Comparison of ENCODE assay signal across 19 mouse cellular contexts in genomic region chr2:90822978-90823377, GRCm38 (mm10). TPM values are rescaled to one million over a fixed set of nuclear protein-coding genes. Genes with fewer than 3 reads are reported as not detected.
DNase-seq lines count a peak whose midpoint lies in the region; TF ChIP-seq lines count a peak whose summit lies in the region.
"Had no signal": no experiment of that assay in that cellular context is flagged by ENCODE, and none has a peak within 500 bp of the region (broad histone marks: within the 10 kb centered on the region; RNA-seq: fewer than 3 reads in every experiment).

No protein-coding gene starts in this region.

- H3K27ac ChIP-seq in cerebellum, adult 2 months (ENCODE audit: insufficient read depth, low read length): peak overlapping the region; percentile 74
- H3K27ac ChIP-seq in ES-Bruce4 (ENCODE audit: insufficient read depth, low read length) (peak overlapping the region; percentile 32; the same call in 1 of the 2 replicates), ES-E14 (ENCODE audit: insufficient read depth, low read depth, low read length, poor library complexity, severe bottlenecking) (peak overlapping the region; percentile 81; the same call in 1 of the 2 replicates)
- H3K27ac ChIP-seq: embryonic facial prominence, embryonic 10.5 days; embryonic facial prominence, embryonic 12.5 days; forebrain, embryonic 13.5 days; forebrain, embryonic 15.5 days had no signal

- no peaks in the 10 kb centered on the region for H3K27me3 ChIP-seq in cerebellum, adult 2 months (ENCODE audit: control insufficient read depth, insufficient read depth, low read length)
- no peaks in the 10 kb centered on the region for H3K27me3 ChIP-seq in ES-Bruce4 (ENCODE audit: control insufficient read depth, insufficient read depth, low read length, poor library complexity, severe bottlenecking)
- H3K27me3 ChIP-seq: CH12.LX; embryonic facial prominence, embryonic 12.5 days; forebrain, embryonic 13.5 days; forebrain, embryonic 15.5 days had no signal

- WGBS in cerebellum, adult 2 months: 94% methylated on average over 2 of the region's 2 CpGs

- TF ChIP-seq CTCF in cerebellum, adult 2 months (IDR thresholded peaks at IDR 0.05; ENCODE audit: borderline replicate concordance, insufficient read depth, low read depth, low read length): no peak
- no peak for TF ChIP-seq CTCF in ES-Bruce4 (IDR thresholded peaks at IDR 0.05; ENCODE audit: low read depth, low read length)

- TF ChIP-seq EP300 in ES-Bruce4 (IDR thresholded peaks at IDR 0.05; ENCODE audit: insufficient read depth, low read depth, low read length): no peak

- H3K36me3 ChIP-seq in ES-Bruce4 (ENCODE audit: control insufficient read depth, insufficient read depth, low read length, poor library complexity, severe bottlenecking) (no peaks in the 10 kb centered on the region), ES-E14 (ENCODE audit: control insufficient read depth, insufficient read depth, low read length, poor library complexity, severe bottlenecking) (no peaks in the 10 kb centered on the region)
- H3K36me3 ChIP-seq: embryonic facial prominence, embryonic 10.5 days; embryonic facial prominence, embryonic 12.5 days; forebrain, embryonic 15.5 days had no signal

- no peak for DNase-seq in cerebellum, adult 2 months
- no peak for DNase-seq in cerebellum, adult 11-12 months
- DNase-seq in ES-E14 (ENCODE audit: low read depth, low spot score): no peak
- peak; percentile 71 for DNase-seq in ZHBTc4 (ENCODE audit: low read depth, low spot score)
- DNase-seq in spleen, adult 12 weeks (ENCODE audit: low spot score): no peak
- no peak for DNase-seq in gastrocnemius, postnatal 36 days
- DNase-seq: adrenal gland, adult 8-10 months; adrenal gland, postnatal 14 days; adrenal gland, postnatal 36 days; B cell, adult 2 months; forebrain, postnatal 0 days had no signal

- H3K9me3 ChIP-seq in ES-Bruce4 (replicated peaks; ENCODE audit: control insufficient read depth, insufficient read depth, low read length, poor library complexity, severe bottlenecking): no peaks in the 10 kb centered on the region
- H3K9me3 ChIP-seq in ES-E14 (ENCODE audit: control insufficient read depth, insufficient read depth, low read depth, low read length): no peaks in the 10 kb centered on the region
- H3K9me3 ChIP-seq: embryonic facial prominence, embryonic 10.5 days; embryonic facial prominence, embryonic 12.5 days; forebrain, embryonic 13.5 days; forebrain, embryonic 15.5 days had no signal

- H3K4me1 ChIP-seq in cerebellum, adult 2 months (ENCODE audit: control insufficient read depth, insufficient read depth, low read length): peaks cover 20% of the 10 kb centered on the region
- H3K4me1 ChIP-seq in ES-Bruce4 (ENCODE audit: control insufficient read depth, insufficient read depth, low read length) (peaks cover 4% of the 10 kb centered on the region), ES-E14 (ENCODE audit: control insufficient read depth in 2 of 2, insufficient read depth in 2 of 2, low read length in 2 of 2, poor library complexity in 1 of 2) (peaks cover 0 to 10% of the 10 kb centered on the region in 2 experiments; a peak in 2 of 4 replicates)
- H3K4me1 ChIP-seq: embryonic facial prominence, embryonic 10.5 days; embryonic facial prominence, embryonic 12.5 days; forebrain, embryonic 13.5 days; forebrain, embryonic 15.5 days had no signal

- intact Hi-C loops in gastrocnemius, postnatal 36 days (cut with DNase I): no loop called here

- no peak overlapping the region for H3K9ac ChIP-seq in ES-Bruce4 (ENCODE audit: low read depth, poor library complexity, severe bottlenecking)
- H3K9ac ChIP-seq in ES-E14 (ENCODE audit: insufficient read depth, low read depth, low read length, poor library complexity, severe bottlenecking): no peak overlapping the region
- H3K9ac ChIP-seq: embryonic facial prominence, embryonic 12.5 days; forebrain, embryonic 13.5 days; forebrain, embryonic 15.5 days; forebrain, postnatal 0 days had no signal

- TF ChIP-seq POLR2A in cerebellum, adult 2 months (IDR thresholded peaks at IDR 0.05; ENCODE audit: borderline replicate concordance, insufficient read depth, low read length): no peak
- no peak for TF ChIP-seq POLR2A in ES-Bruce4 (IDR thresholded peaks at IDR 0.05; ENCODE audit: insufficient read depth, low read length)

- in situ Hi-C loops in ES-E14 (cut with MboI; ENCODE audit: low sequenced_read_pairs in 2 of 2, unreplicated experiment in 2 of 2): no loop called here

- H3K4me3 ChIP-seq in cerebellum, adult 2 months (replicated peaks; ENCODE audit: insufficient read depth, low read depth, low read length): no peak overlapping the region
- H3K4me3 ChIP-seq in ES-Bruce4 (ENCODE audit: low read depth, low read length) (no peak overlapping the region), ES-E14 (ENCODE audit: insufficient read depth in 1 of 2, low read depth in 1 of 2, low read length in 2 of 2, poor library complexity in 1 of 2, severe bottlenecking in 1 of 2) (no peak overlapping the region)
- H3K4me3 ChIP-seq: embryonic facial prominence, embryonic 10.5 days; embryonic facial prominence, embryonic 12.5 days; forebrain, embryonic 13.5 days; forebrain, embryonic 15.5 days had no signal

TF ChIP-seq in ES-E14, 5 proteins besides CTCF, POLR2A, EP300 and RAD21:
- TF ChIP-seq MAFK (IDR thresholded peaks at IDR 0.05; ENCODE audit: insufficient read depth, low read depth, low read length) (0 out of 2 replicates have a peak, but pooled peaks have one; percentile 45), ZNF384 (IDR thresholded peaks at IDR 0.05; ENCODE audit: low read depth, low read length) (no peak)

RNA-seq across cellular contexts. Expression of gene Mtch2, which starts 24.0 kb away (rescaled TPM):
- polyA plus RNA-seq in cerebellum, adult 2 months (2012; rRNA removed): 245 and 249 TPM in 2 replicates
- polyA plus RNA-seq in ES-Bruce4 (2011; ENCODE audit: insufficient read depth, insufficient read length, low read depth, missing spikeins): 263 and 277 TPM in 2 replicates
- 138 and 162 TPM in 2 replicates for total RNA-seq in ES-E14 (2012; rRNA removed)
- 100 to 1,000 TPM; 133 to 153 TPM for total RNA-seq in gastrocnemius, postnatal 36 days (2021)

RNA-seq across cellular contexts. Expression of gene Agbl2, which starts 40.5 kb away (rescaled TPM):
- polyA plus RNA-seq in cerebellum, adult 2 months (2012; rRNA removed): 6.7 and 8.1 TPM in 2 replicates
- 2.2 and 3.3 TPM in 2 replicates for polyA plus RNA-seq in ES-Bruce4 (2011; ENCODE audit: insufficient read depth, insufficient read length, low read depth, missing spikeins)
- total RNA-seq in ES-E14 (2012; rRNA removed): 0.16 and 0.27 TPM in 2 replicates
- total RNA-seq in gastrocnemius, postnatal 36 days (2021): under 1 TPM; 0.42 to 0.46 TPM
- total RNA-seq: CH12.LX, MEL had no signal
- polyA plus RNA-seq: CD4-positive, CD25-positive, alpha-beta regulatory T cell, adult 4 months had no signal
